Mouse (Mus musculus): ENCODE measurements at regions not wholly inside any gene's neighbourhood (a gene's known extent, or its start where the extent isn't known, plus 50 kb on each side); places are given as distances from the start of the nearest gene placed in this dataset.

DNA sequence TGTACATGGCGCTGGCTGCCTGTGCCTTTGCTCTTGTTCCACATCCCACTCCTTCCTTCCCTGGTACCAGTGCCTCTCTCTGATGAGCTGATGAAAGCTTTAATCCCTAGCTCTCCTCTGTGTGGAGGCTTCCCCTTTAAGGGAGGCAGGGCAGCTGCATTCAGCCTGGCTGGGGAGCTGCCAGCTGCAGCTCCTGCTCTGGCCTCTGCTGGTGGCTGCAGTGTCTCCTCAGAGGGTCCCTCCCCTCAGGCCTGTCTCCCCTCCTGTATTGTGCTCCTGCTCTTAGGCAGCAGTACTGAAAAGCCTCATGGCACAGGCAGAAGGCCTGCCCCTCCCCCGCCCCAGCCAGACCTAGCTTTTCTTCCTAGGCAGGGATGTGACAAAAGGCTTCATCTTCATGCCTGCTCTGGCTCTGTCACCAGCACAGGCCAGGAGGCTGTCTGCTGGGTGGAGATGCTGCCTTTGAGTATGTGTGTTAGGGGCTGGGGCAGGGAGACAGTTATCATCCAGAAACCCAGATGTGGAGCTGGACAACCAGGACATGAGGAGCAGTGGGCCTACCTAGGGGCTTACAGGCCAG is 97.7 kb upstream of the Zcchc13 start:
- peak; percentile 47 for DNase-seq (ENCODE audit: low spot score)

DNA sequence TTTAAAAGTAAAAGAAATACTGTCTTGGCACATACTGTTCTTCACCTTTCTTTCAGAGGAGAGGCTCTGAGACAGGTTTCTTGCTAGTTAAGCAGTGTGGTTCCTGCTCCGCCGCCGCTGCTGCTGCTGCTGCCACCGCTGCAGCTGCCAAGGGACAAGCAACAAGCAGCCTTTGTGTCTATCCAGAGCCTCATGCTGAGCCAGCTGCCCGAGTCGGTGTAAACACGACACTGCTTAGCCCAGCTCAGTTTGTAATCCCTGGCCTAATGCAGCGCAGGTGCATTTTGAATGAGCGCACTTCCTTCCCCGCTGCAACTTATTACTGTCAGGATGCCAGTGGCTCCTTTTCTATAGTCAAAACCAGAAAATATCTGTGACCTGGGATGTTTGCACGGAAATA is 97.1 kb upstream of the Zcchc13 start:
- DNase-seq (ENCODE audit: low spot score): peak; percentile 75

DNA sequence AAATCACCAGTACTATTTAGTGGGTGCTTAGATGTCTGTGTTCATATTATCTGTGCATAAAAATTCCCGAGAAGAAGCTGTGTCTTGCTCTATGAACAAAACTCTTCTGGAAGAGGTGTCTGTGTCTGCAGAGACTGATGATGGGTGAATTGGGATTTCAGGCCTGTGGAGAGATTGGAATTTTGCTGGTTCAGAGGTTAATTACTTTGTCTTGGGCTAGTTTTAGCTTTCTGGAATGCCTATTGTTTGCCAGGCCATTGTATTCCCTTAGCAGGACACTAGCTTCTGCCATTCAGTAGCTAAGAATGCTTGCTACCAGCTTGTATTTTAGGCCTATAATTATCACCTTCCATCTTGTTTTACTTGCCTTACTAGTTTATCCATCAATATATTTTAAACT is 96.6 kb upstream of the Zcchc13 start:
- peak; percentile 50 for DNase-seq (ENCODE audit: low spot score)

DNA sequence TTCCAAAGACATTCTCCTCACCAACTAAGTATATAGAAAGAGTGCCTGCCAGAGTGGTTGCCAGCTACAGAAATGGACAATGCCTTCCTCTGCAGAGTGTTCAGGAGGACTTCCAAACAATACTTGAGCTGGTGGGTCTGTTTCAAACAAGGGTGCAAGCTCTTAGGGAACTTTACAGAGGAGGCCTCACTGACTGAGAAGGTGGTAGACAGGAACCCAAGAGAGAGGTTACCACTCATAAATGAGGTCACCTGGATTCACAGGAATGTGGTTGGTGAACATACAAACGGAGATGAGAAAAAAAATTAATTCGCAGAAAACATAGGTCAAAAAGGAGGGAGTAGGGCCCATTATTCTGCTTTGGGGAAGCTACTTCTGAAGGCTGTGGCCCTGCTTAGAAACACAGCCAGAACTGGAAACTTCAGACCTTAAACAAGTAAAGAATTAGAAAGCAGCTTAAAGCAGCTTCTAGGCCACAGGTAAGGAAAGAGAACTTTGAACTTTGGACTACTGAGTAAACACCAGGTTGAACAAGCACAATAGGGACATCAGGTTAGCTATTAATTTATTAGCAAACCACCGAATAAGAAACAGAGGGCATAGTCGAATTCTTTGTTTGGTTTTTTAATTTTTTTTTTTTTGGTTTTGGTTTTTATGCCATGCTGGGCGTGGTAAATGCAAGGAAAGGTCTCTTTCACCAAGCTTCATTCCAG is 83.7 kb upstream of the Zcchc13 start:
- no peak for DNase-seq (ENCODE audit: low spot score)

DNA sequence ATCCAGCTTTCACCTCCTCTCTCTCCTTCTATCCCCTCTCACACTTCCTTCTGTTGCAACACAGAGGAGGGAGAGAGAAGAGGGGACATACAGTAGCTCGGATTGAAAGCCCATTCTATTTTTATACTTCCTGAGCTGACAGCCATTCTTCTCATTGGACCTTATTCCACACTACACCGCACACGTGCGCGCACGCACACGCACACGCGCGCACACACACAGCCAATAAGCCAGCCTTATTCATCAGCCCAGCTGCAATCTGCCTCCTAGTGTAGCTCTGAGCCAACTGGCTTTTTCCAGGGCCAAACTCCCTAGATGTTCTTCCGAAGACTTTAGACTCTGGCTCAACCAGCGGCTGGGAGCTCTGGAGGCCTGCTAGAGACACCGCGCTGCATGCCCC is 79.1 kb upstream of the Zcchc13 start:
- no peak for DNase-seq (ENCODE audit: low spot score)

DNA sequence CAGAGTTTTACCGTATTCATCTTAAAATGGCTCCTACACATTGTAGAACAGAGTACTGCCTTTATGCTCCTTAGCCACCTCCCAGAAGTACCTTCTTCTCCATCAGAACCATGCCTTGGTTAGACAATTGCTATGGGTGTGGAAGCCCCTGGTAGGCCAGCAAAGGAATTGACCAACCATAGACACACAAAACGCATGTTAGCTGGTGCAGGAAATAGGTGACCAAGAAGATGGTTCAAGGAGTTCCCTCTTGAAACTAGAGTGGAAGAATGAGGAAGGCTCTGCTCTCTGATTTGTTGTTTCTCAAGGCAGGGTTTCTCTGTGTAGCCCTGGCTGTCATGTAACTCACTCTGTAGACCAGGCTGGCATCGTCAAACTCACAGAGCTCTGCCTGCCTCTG is 77.2 kb upstream of the Zcchc13 start:
- DNase-seq (ENCODE audit: low spot score): no peak

DNA sequence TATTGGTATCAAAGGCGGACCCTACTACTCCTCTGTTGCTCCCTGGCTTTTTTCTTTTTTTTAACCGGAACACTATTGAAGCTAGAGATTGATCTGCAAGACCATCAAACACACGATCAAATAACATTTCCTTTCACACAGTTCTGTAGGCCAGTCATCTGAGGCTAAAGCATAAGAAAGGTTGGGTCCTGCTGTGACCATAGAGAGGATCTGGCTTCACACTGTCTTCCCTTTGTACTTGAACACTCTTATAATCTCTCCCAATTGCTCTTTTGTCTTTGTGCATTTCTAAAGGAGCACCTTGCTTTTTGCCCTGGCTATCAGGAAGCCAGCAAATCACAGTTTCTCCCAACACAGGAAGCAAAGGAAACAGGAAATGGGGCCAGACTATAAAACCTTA is 76.8 kb upstream of the Zcchc13 start:
- no peak for DNase-seq (ENCODE audit: low spot score)

DNA sequence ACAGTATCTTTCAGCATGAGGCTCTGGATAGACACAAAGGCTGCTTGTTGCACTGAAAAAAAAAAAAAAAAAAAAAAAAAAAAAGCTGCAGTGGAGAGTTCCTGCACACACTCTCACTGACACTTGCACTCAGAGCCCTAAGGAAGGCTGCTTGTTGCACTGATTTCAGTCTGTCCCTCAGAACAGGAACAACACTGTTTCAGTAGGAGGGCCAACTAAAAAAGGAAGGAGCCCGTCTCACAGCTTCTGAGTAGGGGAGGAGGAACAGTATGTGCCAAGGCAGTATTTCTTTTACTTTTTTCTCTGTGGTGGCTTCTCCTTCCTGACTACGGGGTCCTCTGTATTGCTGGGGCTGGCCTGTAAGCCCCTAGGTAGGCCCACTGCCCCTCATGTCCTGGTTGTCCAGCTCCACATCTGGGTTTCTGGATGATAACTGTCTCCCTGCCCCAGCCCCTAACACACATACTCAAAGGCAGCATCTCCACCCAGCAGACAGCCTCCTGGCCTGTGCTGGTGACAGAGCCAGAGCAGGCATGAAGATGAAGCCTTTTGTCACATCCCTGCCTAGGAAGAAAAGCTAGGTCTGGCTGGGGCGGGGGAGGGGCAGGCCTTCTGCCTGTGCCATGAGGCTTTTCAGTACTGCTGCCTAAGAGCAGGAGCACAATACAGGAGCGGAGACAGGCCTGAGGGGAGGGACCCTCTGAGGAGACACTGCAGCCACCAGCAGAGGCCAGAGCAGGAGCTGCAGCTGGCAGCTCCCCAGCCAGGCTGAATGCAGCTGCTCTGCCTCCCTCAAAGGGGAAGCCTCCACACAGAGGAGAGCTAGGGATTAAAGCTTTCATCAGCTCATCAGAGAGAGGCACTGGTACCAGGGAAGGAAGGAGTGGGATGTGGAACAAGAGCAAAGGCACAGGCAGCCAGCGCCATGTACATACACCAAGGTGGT is 75.1 kb upstream of the Zcchc13 start:
- peak; percentile 52 for DNase-seq (ENCODE audit: low spot score)

DNA sequence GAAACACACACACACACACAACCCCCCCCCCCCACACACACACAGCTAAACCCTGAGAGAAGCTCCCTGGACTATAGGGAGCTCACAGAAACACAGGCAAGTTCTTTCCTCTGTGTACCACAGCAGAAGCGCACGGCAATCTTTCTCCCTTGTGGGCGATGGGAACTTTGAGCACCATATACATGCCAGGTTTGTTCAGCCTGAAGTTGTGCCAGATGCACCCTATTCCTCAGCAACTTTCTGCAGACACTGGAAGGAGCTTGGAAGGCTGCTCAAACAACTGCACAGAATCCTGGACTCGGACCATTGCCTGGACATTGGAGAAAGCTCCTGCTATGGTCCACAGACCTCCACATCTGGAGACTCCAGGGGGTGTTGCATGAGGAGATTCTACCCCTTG is 74.3 kb upstream of the Zcchc13 start:
- no peak for DNase-seq (ENCODE audit: low spot score)

DNA sequence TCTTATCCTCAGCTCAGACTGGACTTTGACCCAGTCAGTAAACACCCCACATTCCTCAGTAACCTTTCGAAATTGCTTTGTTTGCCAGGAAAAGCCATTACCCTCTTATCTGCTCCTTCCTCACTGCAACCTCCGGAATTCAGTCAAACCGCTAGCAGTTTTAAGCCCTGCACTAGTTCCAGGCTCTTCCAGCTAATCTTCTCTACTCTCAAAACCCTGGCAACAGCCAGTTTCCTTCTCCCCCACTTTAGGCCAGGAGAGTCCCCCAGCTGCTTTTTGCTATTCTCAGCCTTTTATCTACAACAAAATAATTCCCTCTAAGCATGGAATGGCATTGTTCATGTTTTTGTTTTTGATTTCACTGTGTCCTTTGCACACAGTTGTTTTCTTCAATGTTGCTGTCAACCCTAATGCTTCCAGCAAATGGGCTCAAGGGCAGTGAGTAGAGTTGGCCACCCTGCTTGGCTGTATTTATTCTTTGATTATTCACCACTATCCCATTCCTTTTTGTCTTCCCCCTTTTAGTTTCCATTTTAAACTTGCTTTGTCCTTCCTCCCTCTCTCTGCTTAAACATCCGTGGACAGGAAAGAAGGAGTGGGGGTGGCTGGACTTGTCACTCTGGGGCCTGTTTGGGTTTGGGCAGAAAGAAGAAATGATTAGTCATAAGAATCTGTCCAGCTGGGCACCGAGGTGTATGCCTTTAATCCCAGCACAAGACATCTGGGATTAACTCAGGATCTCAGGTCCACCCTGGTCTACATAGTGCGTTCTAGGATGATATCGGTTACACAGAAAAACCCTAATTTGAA is 73.5 kb upstream of the Zcchc13 start:
- DNase-seq (ENCODE audit: low spot score): no peak

DNA sequence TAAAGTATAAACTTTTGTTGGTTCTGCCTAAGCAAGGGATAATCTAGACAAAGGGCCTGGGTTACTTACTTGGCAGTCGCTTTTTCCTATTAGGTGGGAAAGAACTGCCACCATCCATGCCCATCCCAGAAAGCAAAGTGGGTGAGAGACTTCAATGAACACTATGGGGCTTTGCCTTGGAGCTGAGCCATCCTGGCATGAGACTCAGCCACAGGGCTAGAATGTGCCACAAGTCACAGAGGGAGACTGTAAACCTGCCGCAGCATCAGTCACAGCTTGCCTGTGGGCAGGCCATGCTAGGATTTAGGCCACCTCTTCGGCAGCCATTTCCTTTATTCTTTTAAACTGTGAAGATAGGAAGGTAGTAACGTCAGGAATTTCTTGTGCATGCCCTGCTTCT is 72.9 kb upstream of the Zcchc13 start:
- no peak for DNase-seq (ENCODE audit: low spot score)

DNA sequence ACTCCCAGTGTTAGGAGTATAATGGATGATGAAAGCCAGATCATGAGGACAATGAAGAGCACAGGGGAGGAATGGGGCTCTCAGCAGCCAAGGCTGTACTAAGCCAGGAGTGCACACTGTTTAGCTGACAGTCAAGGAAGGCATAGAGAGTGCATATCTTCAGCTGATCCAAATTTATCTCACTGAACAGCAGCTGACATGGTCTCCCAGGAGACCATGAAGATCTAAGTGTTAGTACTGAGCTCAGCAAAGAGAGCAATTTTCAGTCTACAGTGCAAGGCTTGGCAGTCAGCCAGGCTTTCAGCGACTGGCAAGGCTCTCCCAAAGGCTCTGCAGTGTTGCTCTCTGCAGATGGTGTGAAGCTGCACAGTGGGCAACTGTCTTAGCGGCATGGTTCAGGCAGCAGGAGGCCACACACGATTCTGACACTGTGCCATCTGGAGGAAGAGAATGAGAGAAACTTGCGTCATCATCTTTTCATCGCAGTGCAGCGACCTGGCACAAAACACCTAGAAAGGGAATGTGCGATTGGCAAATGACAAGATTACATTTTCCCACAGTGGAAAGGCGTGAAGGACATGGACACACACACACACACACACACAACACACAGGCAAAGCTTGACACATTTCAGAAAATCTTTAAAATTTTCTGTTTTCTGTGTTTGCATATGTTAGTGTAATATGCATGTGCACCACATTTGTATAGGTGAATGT is 66.7 kb upstream of the Zcchc13 start:
- DNase-seq (ENCODE audit: low spot score): no peak

DNA sequence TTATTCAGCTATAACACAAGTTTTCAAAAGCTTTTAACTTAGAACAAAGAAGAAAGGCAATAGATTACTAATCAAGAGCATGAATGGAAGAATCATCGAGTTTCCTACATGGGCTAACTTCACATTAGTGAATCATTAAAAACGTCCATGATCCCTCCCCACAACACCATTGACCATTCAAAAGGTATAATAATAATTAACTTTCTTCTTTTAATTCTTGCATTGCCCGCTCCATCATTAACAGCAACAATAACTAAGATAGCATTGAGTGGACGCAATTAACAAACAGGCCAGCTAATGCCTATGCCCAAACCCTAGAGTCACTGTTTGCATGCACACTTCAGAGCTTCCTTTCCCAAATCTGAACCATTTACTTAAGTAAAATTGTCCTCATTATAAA is 57.0 kb upstream of the Zcchc13 start:
- DNase-seq (ENCODE audit: low spot score): no peak

DNA sequence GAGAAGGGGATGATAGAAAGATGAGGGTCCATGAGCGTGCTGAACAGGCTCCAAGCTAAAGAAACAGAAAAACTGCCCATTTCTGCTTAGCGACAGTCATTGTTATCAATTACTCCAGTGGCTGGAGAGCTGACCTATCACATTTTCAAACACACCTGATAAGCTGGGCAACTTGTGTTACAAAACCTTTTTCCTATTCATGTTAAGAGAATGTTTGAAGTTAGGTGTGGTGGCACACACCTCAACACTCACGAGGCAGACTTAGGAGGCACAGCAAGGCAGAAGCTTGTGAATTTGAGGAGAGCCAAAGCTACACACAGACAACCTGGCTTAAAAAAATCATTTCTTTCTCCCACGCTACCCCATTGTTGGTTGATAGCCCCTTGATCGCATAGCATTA is 50.9 kb upstream of the Zcchc13 start:
- no peak for DNase-seq (ENCODE audit: low spot score)

Measured in embryo, embryonic 10 days (tissue).